Mouse (Mus musculus) embryonic facial prominence, embryonic 14.5 days (tissue): ENCODE data around the gene Reg3d. TPM values are rescaled to one million over a fixed set of nuclear protein-coding genes. Genes with fewer than 3 reads are reported as not detected.
"Not testable (repeated sequence)": the region's sequence is repeated elsewhere in the genome, so short reads cannot be mapped to it uniquely, and the experiment has no call there.

ENCODE experiments used
- ATAC-seq: fragments of 200-750 bp; cut with Nextera tagmentation; 2 replicates; pipeline ENCODE4 v1.8.0; 2017; ENCODE audit warnings: low read depth, moderate number of reproducible peaks, moderate TSS enrichment
- DNase-seq: peaks from one replicate; pipeline ENCODE4 v3.0.0-alpha.2; 2015; ENCODE audit warnings: low spot score
- H3K27ac ChIP-seq: fragments of 300-500 bp; sonication (generic); replicated peaks from 2 replicates; pipeline ENCODE4 v1.5.1; 2014; ENCODE audit warnings: low read depth, mild to moderate bottlenecking, low read length, moderate library complexity
- H3K27me3 ChIP-seq: fragments of 300-500 bp; sonication (generic); replicated peaks from 2 replicates; pipeline ENCODE4 v1.6.1; 2014; ENCODE audit warnings: low read length; ENCODE audit not compliant: control insufficient read depth, insufficient read depth
- H3K36me3 ChIP-seq: fragments of 300-500 bp; sonication (generic); 2 replicates; pipeline ENCODE4 v1.6.1; 2014; ENCODE audit warnings: low read length, mixed read lengths; ENCODE audit not compliant: control insufficient read depth, insufficient read depth
- H3K4me1 ChIP-seq: fragments of 300-500 bp; sonication (generic); 2 replicates; pipeline ENCODE4 v1.6.1; 2014; ENCODE audit warnings: antibody characterized with exemption, low read length; ENCODE audit not compliant: control insufficient read depth, insufficient read depth
- H3K4me2 ChIP-seq: fragments of 300-500 bp; sonication (generic); 2 replicates; pipeline ENCODE4 v1.6.1; 2014; ENCODE audit warnings: low read depth, mild to moderate bottlenecking, low read length, moderate library complexity, mixed read lengths
- H3K4me3 ChIP-seq: fragments of 300-500 bp; sonication (generic); 2 replicates; pipeline ENCODE4 v1.5.1; 2014; ENCODE audit warnings: low read depth, mild to moderate bottlenecking, low read length
- H3K9ac ChIP-seq: fragments of 300-500 bp; sonication (generic); 2 replicates; pipeline ENCODE4 v1.6.1; 2014; ENCODE audit warnings: low read depth, mild to moderate bottlenecking, low read length, moderate library complexity, mixed read lengths
- H3K9me3 ChIP-seq: fragments of 300-500 bp; sonication (generic); 2 replicates; pipeline ENCODE4 v1.6.1; 2016; ENCODE audit warnings: low read length; ENCODE audit not compliant: control insufficient read depth
- WGBS: fragments of 180-500 bp; shearing (Covaris S2); extraction: QIAGEN DNeasy Blood & Tissue Kit; methylation state at CpG from one replicate; pipeline ENCODE4 v1.1.7; 2014; 5-methylcytosine and 5-hydroxymethylcytosine counted together
- polyA plus RNA-seq: library from polyadenylated mRNA; unstranded; fragments of >200 nt; fragmentation: Nextera tagmentation; extraction: Ambion mirVana; gene quantifications from 2 replicates; pipeline ENCODE4 v1.2.1, GENCODE M21; 2014

Reg3d gene
- not detected in 2 replicates for polyA plus RNA-seq

DNA sequence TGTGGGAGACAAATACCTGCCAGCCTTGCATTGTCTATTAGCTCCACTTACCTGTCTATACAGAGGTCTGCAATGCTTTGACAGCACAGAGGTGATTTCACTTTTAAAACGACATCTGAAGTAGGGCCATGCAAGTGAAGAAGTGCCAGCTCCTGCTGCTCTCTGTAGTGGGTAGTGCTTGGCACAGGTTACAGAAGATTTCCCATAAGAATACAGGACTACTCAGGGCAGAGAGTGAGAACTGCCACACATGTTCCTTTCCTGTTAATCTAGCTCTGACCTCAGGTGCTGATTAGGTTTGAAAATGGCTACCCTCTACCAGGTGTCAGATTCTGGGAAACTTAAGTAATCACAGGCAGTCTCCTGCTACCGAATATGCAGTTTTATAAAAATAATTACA is at the start of gene Reg3d:
Gene Reg3d, minus strand, starts transcription at position 101 of the 400 bp plus-strand sequence.
- Histone ChIP-seq H3K9me3 (no peaks in the 10 kb centered on the region), H3K36me3 (no peaks in the 10 kb centered on the region), H3K27me3 (no peaks in the 10 kb centered on the region), H3K4me3 (no peak within 1 kb of the TSS), H3K4me2 (no peak within 1 kb of the TSS), H3K9ac (no peak within 1 kb of the TSS), H3K4me1 (no peaks in the 10 kb centered on the region), H3K27ac (no peak within 1 kb of the TSS)
- WGBS: 67% methylated on average over 2 of the region's 2 CpGs
- ATAC-seq (no peak), DNase-seq (no peak)

- Histone ChIP-seq H3K36me3 (no peaks in the 10 kb centered on the region), H3K27ac (no peak overlapping the region), H3K4me3 (no peak overlapping the region), H3K27me3 (no peaks in the 10 kb centered on the region), H3K4me2 (no peak overlapping the region), H3K9me3 (no peaks in the 10 kb centered on the region), H3K4me1 (no peaks in the 10 kb centered on the region), H3K9ac (no peak overlapping the region)
- ATAC-seq (no peak), DNase-seq (no peak)
- 75% methylated on average over 3 of the region's 3 CpGs for WGBS
These were observed 46.8 kb upstream of the Reg3d start for GRCm38 (mm10) chr6:78425497-78425896.

DNA sequence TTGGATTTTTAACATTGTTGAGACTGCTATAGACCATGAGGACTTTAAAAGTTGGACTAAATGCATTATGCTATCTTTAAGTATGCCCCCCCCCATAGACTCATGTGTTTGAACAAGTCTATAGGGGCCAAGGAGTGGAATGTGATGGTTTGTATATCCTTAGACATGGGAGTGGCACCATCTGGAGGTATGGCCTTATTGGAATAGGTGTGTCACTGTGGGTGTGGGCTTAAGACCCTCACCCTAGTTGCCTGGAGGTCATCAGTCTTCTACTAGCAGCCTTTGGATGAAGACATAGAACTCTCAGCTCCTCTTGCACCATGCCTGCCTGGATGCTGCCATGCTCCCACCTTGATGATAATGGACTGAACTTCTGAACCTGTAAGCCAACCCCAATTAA is 43.7 kb upstream of the Reg3d start, which contains the start of gene Reg1:
Gene Reg1, plus strand, starts transcription at position 301 of the 400 bp plus-strand sequence.
- H3K9me3 ChIP-seq, H3K4me3 ChIP-seq, H3K36me3 ChIP-seq, H3K4me2 ChIP-seq, H3K4me1 ChIP-seq, H3K27me3 ChIP-seq, ATAC-seq, DNase-seq, H3K27ac ChIP-seq, H3K9ac ChIP-seq: not testable (repeated sequence)

DNA sequence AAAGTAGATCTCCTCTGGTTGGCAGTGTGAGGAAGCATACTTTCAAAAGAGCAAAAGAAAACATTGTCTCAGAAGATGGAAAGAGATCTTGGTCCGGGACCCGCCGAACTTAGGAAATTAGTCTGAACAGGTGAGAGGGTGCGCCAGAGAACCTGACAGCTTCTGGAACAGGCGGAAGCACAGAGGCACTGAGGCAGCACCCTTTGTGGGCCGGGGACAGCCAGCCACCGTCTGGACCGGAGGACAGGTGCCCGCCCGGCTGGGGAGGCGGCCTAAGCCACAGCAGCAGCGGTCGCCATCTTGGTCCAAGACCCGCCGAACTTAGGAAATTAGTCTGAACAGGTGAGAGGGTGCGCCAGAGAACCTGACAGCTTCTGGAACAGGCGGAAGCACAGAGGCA is 16.7 kb upstream of the Reg3d start, which contains the start of gene Reg2:
Gene Reg2, plus strand, starts transcription at position 301 of the 400 bp plus-strand sequence.
- H3K9me3 ChIP-seq, H3K9ac ChIP-seq, H3K27ac ChIP-seq, H3K4me3 ChIP-seq, H3K4me2 ChIP-seq, H3K4me1 ChIP-seq, H3K36me3 ChIP-seq, H3K27me3 ChIP-seq, ATAC-seq, DNase-seq: not testable (repeated sequence)
- WGBS: 87% methylated on average over 4 of the region's 17 CpGs

DNA sequence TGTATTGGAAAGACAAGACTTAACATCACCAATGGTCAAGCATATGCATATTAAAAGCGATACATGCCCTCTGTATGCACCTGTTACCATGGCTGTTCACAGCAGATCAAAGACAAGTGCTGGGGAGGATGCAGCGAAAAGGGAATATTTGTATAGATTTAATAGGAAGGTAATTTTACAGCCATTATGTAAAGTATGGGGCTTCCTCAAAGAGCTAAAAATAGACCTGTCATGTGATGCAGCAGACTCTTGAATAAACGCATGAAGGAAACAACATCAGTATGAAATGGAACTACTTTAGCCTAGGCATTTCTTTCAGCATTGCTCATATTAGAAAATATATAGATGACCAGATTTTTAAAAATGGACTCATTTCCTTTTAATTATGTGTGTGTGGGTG is 6.9 kb upstream of the Reg3d start:
- Histone ChIP-seq H3K27ac (no peak overlapping the region), H3K27me3 (no peaks in the 10 kb centered on the region), H3K36me3 (no peaks in the 10 kb centered on the region), H3K4me2 (no peak overlapping the region), H3K9me3 (no peaks in the 10 kb centered on the region), H3K4me1 (no peaks in the 10 kb centered on the region), H3K9ac (no peak overlapping the region), H3K4me3 (no peak overlapping the region)
- ATAC-seq (no peak), DNase-seq (no peak)
- 71% methylated on average over 3 of the region's 3 CpGs for WGBS

- no peak for DNase-seq
- H3K27ac ChIP-seq: no peak within 1 kb of the TSS
- ATAC-seq: no peak
- no peaks in the 10 kb centered on the region for H3K36me3 ChIP-seq
- H3K4me2 ChIP-seq: no peak within 1 kb of the TSS
- H3K4me3 ChIP-seq: no peak within 1 kb of the TSS
- H3K27me3 ChIP-seq: no peaks in the 10 kb centered on the region
- H3K9ac ChIP-seq: no peak within 1 kb of the TSS
- no peaks in the 10 kb centered on the region for H3K9me3 ChIP-seq
- no peaks in the 10 kb centered on the region for H3K4me1 ChIP-seq
These were observed 1.7 kb upstream of the Reg3d start, which contains the start of gene Reg3a for GRCm38 (mm10) chr6:78380409-78380808. Reg3a (plus strand) TSS chr6:78380709.

DNA sequence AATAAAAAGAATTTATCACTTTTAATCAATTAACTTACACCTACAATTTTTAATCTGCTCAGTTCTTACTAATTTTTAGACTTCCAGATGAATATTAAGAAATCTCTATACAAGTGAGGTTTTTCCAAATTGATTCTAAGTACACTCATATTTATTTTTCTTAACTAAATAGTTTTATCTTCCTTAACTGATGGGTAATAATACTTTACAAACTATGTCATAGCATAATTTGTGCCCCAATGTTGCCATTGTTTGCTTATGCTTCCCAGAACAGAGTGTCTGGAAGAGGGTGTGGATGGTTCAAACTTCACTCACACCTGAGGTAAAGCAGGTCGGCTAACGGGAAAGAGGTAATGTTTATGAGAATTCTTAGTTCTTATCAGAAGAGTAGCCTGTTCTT is 8.3 kb downstream of the Reg3d start, which contains the start of gene Reg3b:
Gene Reg3b, plus strand, starts transcription at position 301 of the 400 bp plus-strand sequence.
- ATAC-seq (no peak), DNase-seq (no peak)
- no peaks in the 10 kb centered on the region for H3K4me1 ChIP-seq
- no peak within 1 kb of the TSS for H3K4me3 ChIP-seq
- H3K27me3 ChIP-seq: no peaks in the 10 kb centered on the region
- no peak within 1 kb of the TSS for H3K9ac ChIP-seq
- no peak within 1 kb of the TSS for H3K4me2 ChIP-seq
- no peaks in the 10 kb centered on the region for H3K36me3 ChIP-seq
- 88% methylated on average over 2 of the region's 2 CpGs for WGBS
- H3K9me3 ChIP-seq: 0 out of 2 replicates have a peak, but pooled peaks cover 4% of the 10 kb centered on the region
- H3K27ac ChIP-seq: no peak within 1 kb of the TSS

- Histone ChIP-seq H3K27me3 (no peaks in the 10 kb centered on the region), H3K9me3 (no peaks in the 10 kb centered on the region), H3K27ac (no peak overlapping the region), H3K36me3 (no peaks in the 10 kb centered on the region), H3K9ac (no peak overlapping the region), H3K4me1 (no peaks in the 10 kb centered on the region), H3K4me2 (no peak overlapping the region), H3K4me3 (no peak overlapping the region)
- 60% methylated on average over 2 of the region's 2 CpGs for WGBS
- ATAC-seq (no peak), DNase-seq (no peak)
These were observed 16.6 kb downstream of the Reg3d start for GRCm38 (mm10) chr6:78361971-78362563.

DNA sequence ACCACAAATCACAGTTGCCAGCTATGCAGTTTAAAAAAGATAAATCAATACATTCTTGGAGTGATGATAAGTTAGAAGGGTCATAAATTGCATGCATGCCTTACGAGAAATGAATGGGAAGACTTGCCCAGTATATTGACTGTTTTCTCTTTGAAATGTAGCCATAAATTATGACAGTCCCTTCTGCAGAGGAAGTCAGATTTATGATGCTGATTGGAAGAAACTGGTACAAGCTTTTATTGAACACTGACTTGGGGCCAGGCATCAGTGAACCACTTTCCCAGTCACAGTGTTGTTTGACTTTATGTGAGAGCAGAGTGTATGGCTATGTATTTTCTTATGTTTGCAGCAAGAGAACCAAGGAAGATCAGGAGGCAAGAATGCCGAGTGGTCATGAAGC is 37.0 kb downstream of the Reg3d start:
- no peak overlapping the region for H3K4me3 ChIP-seq
- DNase-seq (no peak), ATAC-seq (no peak)
- no peak overlapping the region for H3K27ac ChIP-seq
- H3K9me3 ChIP-seq: no peaks in the 10 kb centered on the region
- no peaks in the 10 kb centered on the region for H3K4me1 ChIP-seq
- H3K27me3 ChIP-seq: no peaks in the 10 kb centered on the region
- H3K36me3 ChIP-seq: no peaks in the 10 kb centered on the region
- H3K4me2 ChIP-seq: no peak overlapping the region
- no peak overlapping the region for H3K9ac ChIP-seq
- WGBS: 76% methylated on average over 2 of the region's 2 CpGs
